Mouse (Mus musculus): ENCODE measurements at regions not wholly inside any gene's neighbourhood (a gene's known extent, or its start where the extent isn't known, plus 50 kb on each side); places are given as distances from the start of the nearest gene placed in this dataset.

- no peak for ATAC-seq (ENCODE audit: insufficient number of reproducible peaks, low FRiP score, low TSS enrichment)
These were observed 68.8 kb upstream of the Col8a1 start for GRCm38 (mm10) chr16:57823329-57823728.

GRCm38 (mm10) chr16:57845416-57845815, 90.9 kb upstream of the Col8a1 start:
- ATAC-seq (ENCODE audit: insufficient number of reproducible peaks, low FRiP score, low TSS enrichment): no peak

- ATAC-seq (ENCODE audit: insufficient number of reproducible peaks, low FRiP score, low TSS enrichment): no peak
These were observed 91.8 kb upstream of the Col8a1 start for GRCm38 (mm10) chr16:57846386-57846785.

GRCm38 (mm10) chr16:57851854-57852253, 97.3 kb upstream of the Col8a1 start:
- no peak for ATAC-seq (ENCODE audit: insufficient number of reproducible peaks, low FRiP score, low TSS enrichment)

GRCm38 (mm10) chr16:57852838-57853460, 98.4 kb upstream of the Col8a1 start:
- ATAC-seq (ENCODE audit: insufficient number of reproducible peaks, low FRiP score, low TSS enrichment): no peak

GRCm38 (mm10) chr16:57853751-57854150, 99.2 kb upstream of the Col8a1 start:
- ATAC-seq (ENCODE audit: insufficient number of reproducible peaks, low FRiP score, low TSS enrichment): no peak

DNA sequence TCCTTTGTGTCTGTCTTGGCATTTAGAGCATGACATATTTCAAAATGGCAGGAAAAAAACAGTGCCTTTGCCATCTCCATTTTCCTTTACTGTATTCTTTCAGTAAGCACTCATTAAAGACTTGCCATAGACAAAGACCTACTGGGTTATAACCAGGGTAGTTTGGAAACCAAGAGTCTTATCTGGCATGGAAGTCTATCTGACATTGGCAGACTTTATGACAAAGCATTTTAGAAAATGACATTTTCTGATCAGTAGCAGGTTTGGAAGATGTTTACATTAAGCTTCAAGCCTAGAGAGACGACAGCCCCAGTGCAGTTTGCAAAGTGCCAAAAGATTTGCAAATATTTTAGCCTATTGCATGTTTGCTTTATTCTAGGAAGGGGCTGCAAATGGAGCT, 102.5 kb upstream of the Col8a1 start:
- ATAC-seq (ENCODE audit: insufficient number of reproducible peaks, low FRiP score, low TSS enrichment): no peak

GRCm38 (mm10) chr16:57858151-57858764, 103.7 kb upstream of the Col8a1 start:
- no peak for ATAC-seq (ENCODE audit: insufficient number of reproducible peaks, low FRiP score, low TSS enrichment)

DNA sequence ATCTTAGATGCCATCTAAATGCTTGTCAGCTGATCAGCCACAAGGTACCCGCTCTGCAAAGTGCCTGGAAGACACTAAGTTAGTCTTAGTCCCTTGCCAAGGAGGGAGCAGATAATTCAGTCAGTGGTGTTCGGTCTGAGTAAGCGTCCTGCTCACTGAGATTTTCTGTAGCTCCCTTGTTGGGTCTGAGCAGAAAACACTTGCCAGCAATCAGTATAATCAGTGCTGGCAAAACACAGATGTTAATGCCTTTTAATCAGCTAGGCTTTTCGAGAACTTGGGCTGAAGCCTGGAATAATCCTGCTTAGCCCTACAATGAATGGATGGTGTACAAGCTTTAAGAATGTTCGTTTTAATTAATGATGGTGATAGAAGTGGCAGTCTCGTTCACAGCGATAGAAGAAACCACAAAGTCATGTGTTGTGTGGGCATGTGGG, 104.2 kb upstream of the Col8a1 start:
- no peak for ATAC-seq (ENCODE audit: insufficient number of reproducible peaks, low FRiP score, low TSS enrichment)

- ATAC-seq (ENCODE audit: insufficient number of reproducible peaks, low FRiP score, low TSS enrichment): no peak
These were observed 108.8 kb upstream of the Col8a1 start for GRCm38 (mm10) chr16:57863206-57863860.

GRCm38 (mm10) chr16:57876857-57877256, 122.3 kb upstream of the Col8a1 start:
- ATAC-seq (ENCODE audit: insufficient number of reproducible peaks, low FRiP score, low TSS enrichment): no peak

GRCm38 (mm10) chr16:57881575-57882094, 127.1 kb upstream of the Col8a1 start:
- no peak for ATAC-seq (ENCODE audit: insufficient number of reproducible peaks, low FRiP score, low TSS enrichment)

DNA sequence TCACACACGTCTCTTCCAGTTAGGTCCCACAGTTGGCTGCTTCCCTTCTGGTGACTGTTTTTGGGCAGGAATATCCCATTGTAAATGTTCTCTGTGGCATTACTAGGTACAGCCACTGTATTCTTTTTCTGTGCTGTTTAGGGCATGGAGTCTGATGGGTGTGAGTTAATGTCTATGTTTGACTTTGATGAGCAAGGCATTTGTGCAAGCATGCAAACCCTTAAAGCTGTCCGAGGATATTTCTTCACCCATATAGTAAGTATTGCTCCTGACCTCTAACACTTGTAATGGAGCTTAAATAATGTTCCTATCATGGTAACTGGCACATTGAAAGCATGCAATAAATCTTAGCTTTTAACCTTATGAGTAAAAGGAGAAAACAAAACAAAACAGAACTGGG, 133.6 kb upstream of the Col8a1 start:
- ATAC-seq (ENCODE audit: insufficient number of reproducible peaks, low FRiP score, low TSS enrichment): no peak

DNA sequence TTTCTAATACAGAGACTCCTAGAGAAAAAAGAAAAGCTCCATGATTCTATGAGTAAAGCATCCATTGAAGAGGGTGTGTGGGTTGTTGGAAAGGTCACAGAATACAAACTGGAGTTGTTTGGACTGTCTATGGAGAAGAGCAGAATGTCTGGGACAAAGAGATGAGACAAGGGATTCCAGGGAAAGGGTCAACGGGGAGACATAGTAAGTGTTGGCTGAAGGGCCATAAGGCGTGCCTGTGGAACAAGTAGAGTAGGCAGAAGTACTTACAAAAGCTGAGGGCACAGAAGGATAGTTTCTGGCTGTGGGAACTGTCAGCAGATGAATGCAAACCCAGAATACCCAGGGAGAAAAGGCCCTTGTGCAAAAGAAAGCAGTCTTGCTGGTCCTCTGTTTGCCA, 134.0 kb upstream of the Col8a1 start:
- no peak for ATAC-seq (ENCODE audit: insufficient number of reproducible peaks, low FRiP score, low TSS enrichment)

DNA sequence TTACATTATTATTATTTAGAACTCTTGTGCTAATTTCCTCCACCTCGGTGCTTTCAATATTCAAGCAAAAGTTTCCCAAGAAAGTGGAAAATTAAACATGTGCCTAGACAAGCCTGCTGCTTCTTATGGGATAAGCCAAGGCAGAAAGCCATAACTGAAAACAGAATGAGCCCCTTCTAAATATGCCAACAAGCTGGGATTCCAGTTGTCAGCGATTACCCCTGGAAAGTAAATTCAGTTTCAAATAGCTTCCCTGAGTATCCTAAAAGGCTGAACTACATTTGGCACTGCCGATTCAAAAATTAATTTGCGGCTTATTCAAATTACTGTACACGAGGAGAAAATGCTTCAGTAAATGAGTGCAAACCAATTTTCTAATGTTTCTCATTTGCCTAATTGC, 135.6 kb upstream of the Col8a1 start:
- no peak for ATAC-seq (ENCODE audit: insufficient number of reproducible peaks, low FRiP score, low TSS enrichment)

- no peak for ATAC-seq (ENCODE audit: insufficient number of reproducible peaks, low FRiP score, low TSS enrichment)
These were observed 138.6 kb upstream of the Col8a1 start for GRCm38 (mm10) chr16:57893111-57893510.

GRCm38 (mm10) chr16:57893698-57894352, 139.3 kb upstream of the Col8a1 start:
- ATAC-seq (ENCODE audit: insufficient number of reproducible peaks, low FRiP score, low TSS enrichment): 0 out of 2 replicates have a peak, but pooled peaks have one; percentile 56

DNA sequence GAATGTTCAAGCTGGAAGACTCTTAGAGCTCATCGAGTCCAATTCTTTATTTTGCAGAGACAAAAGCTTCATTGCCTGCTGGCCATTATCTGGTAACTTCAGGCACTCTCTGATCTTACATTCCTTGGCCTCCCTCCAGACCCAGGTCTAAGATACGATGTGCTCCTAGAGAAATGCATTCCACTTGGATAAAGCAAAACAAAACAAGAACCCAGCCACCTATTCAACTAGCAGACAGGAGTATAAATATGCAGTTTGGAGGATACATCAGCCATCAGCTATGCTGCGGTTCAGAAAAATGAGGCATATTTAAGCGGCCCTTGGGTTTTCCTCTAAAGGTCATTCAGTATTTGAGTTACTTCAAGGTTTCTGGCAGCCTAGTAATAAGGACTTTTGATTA, 146.5 kb upstream of the Col8a1 start:
- ATAC-seq (ENCODE audit: insufficient number of reproducible peaks, low FRiP score, low TSS enrichment): no peak

- ATAC-seq (ENCODE audit: insufficient number of reproducible peaks, low FRiP score, low TSS enrichment): no peak
These were observed 148.0 kb upstream of the Col8a1 start for GRCm38 (mm10) chr16:57902498-57902897.

DNA sequence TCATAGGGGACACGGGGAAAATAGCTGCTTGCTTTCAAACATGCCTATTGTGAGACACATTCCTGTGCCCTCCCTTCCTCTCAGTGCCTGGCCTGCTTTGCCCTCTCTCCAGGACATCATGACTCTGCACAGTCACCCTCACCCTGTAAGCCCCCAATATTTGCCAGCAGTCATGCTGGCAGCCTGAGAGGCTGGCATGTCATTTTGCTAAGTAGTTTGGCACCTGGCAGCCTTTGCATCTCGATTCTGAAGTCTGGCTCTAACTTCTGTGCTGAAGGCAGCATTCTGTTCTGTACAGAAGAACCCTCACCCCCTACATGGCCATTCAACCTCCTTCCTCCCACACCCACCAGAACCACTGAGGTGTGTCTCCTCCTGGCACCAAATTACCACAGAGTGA, 157.5 kb upstream of the Col8a1 start:
- no peak for ATAC-seq (ENCODE audit: insufficient number of reproducible peaks, low FRiP score, low TSS enrichment)

GRCm38 (mm10) chr16:57914506-57914905, 160.0 kb upstream of the Col8a1 start:
- no peak for ATAC-seq (ENCODE audit: insufficient number of reproducible peaks, low FRiP score, low TSS enrichment)
